Mouse (Mus musculus): Measurements from ENCODE around the gene AU040320. TPM values are rescaled to one million over a fixed set of nuclear protein-coding genes. Genes with fewer than 3 reads are reported as not detected.

The AU040320 gene
- polyA plus RNA-seq, 1 experiment from 2014 or later: 6.4 TPM

GRCm38 (mm10) chr4:126769800-126770563, 16.6 kb downstream of the AU040320 start:
- no peak overlapping the region for H3K4me3 ChIP-seq (replicated peaks)
- no peaks in the 10 kb centered on the region for H3K27me3 ChIP-seq
- no peak overlapping the region for H3K4me2 ChIP-seq
- 58% methylated on average over 9 of the region's 9 CpGs for WGBS (ENCODE audit: insufficient replicate concordance)
- H3K36me3 ChIP-seq: no peaks in the 10 kb centered on the region
- no peak for DNase-seq
- H3K9ac ChIP-seq: no peak overlapping the region
- ATAC-seq (ENCODE audit: low read depth): peak; percentile 65
- peaks cover 23% of the 10 kb centered on the region for H3K4me1 ChIP-seq (replicated peaks)
- H3K27ac ChIP-seq: no peak overlapping the region
- no peaks in the 10 kb centered on the region for H3K9me3 ChIP-seq (replicated peaks)

- no peak for DNase-seq
- Histone ChIP-seq H3K4me3 (replicated peaks) (no peak overlapping the region), H3K4me2 (no peak overlapping the region), H3K27me3 (no peaks in the 10 kb centered on the region), H3K27ac (no peak overlapping the region), H3K4me1 (replicated peaks) (peaks cover 23% of the 10 kb centered on the region), H3K9ac (no peak overlapping the region), H3K9me3 (replicated peaks) (no peaks in the 10 kb centered on the region), H3K36me3 (no peaks in the 10 kb centered on the region)
- no peak for ATAC-seq (ENCODE audit: low read depth)
- WGBS (ENCODE audit: insufficient replicate concordance): 75% methylated on average over 4 of the region's 4 CpGs
Measured at GRCm38 (mm10) chr4:126770831-126771230, 17.5 kb downstream of the AU040320 start.

GRCm38 (mm10) chr4:126773871-126774270, 20.5 kb downstream of the AU040320 start:
- Histone ChIP-seq H3K27ac (no peak overlapping the region), H3K27me3 (no peaks in the 10 kb centered on the region), H3K4me2 (no peak overlapping the region), H3K9ac (no peak overlapping the region), H3K4me3 (replicated peaks) (no peak overlapping the region), H3K9me3 (replicated peaks) (no peaks in the 10 kb centered on the region), H3K4me1 (replicated peaks) (peaks cover 23% of the 10 kb centered on the region), H3K36me3 (no peaks in the 10 kb centered on the region)
- no peak for DNase-seq
- WGBS (ENCODE audit: insufficient replicate concordance): 73% methylated on average over 6 of the region's 6 CpGs
- ATAC-seq (ENCODE audit: low read depth): no peak

- ATAC-seq (ENCODE audit: low read depth): no peak
- no peak overlapping the region for H3K4me2 ChIP-seq
- 65% methylated on average over 1 of the region's 1 CpGs for WGBS (ENCODE audit: insufficient replicate concordance)
- no peak overlapping the region for H3K9ac ChIP-seq
- H3K27ac ChIP-seq: no peak overlapping the region
- H3K27me3 ChIP-seq: no peaks in the 10 kb centered on the region
- H3K36me3 ChIP-seq: no peaks in the 10 kb centered on the region
- H3K4me3 ChIP-seq (replicated peaks): no peak overlapping the region
- no peaks in the 10 kb centered on the region for H3K9me3 ChIP-seq (replicated peaks)
- no peak for DNase-seq
- peaks cover 10% of the 10 kb centered on the region; the same call in 1 of the 2 replicates for H3K4me1 ChIP-seq (replicated peaks)
Measured at GRCm38 (mm10) chr4:126775182-126775581, 21.8 kb downstream of the AU040320 start.

GRCm38 (mm10) chr4:126779148-126779581, 25.8 kb downstream of the AU040320 start:
- no peak overlapping the region for H3K4me2 ChIP-seq
- H3K36me3 ChIP-seq: no peaks in the 10 kb centered on the region
- no peak overlapping the region for H3K4me3 ChIP-seq (replicated peaks)
- H3K27ac ChIP-seq: no peak overlapping the region
- no peaks in the 10 kb centered on the region for H3K9me3 ChIP-seq (replicated peaks)
- no peaks in the 10 kb centered on the region for H3K27me3 ChIP-seq
- ATAC-seq (ENCODE audit: low read depth): no peak
- 68% methylated on average over 8 of the region's 8 CpGs for WGBS (ENCODE audit: insufficient replicate concordance)
- no peak for DNase-seq
- no peak overlapping the region for H3K9ac ChIP-seq
- H3K4me1 ChIP-seq (replicated peaks): no peaks in the 10 kb centered on the region

- no peak overlapping the region for H3K9ac ChIP-seq
- H3K27me3 ChIP-seq: no peaks in the 10 kb centered on the region
- 79% methylated on average over 12 of the region's 12 CpGs for WGBS (ENCODE audit: insufficient replicate concordance)
- H3K4me3 ChIP-seq (replicated peaks): no peak overlapping the region
- H3K4me1 ChIP-seq (replicated peaks): no peaks in the 10 kb centered on the region
- DNase-seq: no peak
- no peaks in the 10 kb centered on the region for H3K9me3 ChIP-seq (replicated peaks)
- H3K27ac ChIP-seq: no peak overlapping the region
- H3K36me3 ChIP-seq: no peaks in the 10 kb centered on the region
- no peak for ATAC-seq (ENCODE audit: low read depth)
- no peak overlapping the region for H3K4me2 ChIP-seq
Measured at GRCm38 (mm10) chr4:126779826-126780775, 26.8 kb downstream of the AU040320 start.

GRCm38 (mm10) chr4:126781871-126782270, 28.5 kb downstream of the AU040320 start:
- Histone ChIP-seq H3K4me1 (replicated peaks) (no peaks in the 10 kb centered on the region), H3K27me3 (no peaks in the 10 kb centered on the region), H3K36me3 (no peaks in the 10 kb centered on the region), H3K4me2 (no peak overlapping the region), H3K4me3 (replicated peaks) (no peak overlapping the region), H3K9me3 (replicated peaks) (no peaks in the 10 kb centered on the region), H3K27ac (no peak overlapping the region), H3K9ac (no peak overlapping the region)
- no peak for ATAC-seq (ENCODE audit: low read depth)
- DNase-seq: no peak
- WGBS (ENCODE audit: insufficient replicate concordance): 70% methylated on average over 3 of the region's 3 CpGs

- H3K4me2 ChIP-seq: no peak overlapping the region
- 82% methylated on average over 8 of the region's 8 CpGs for WGBS (ENCODE audit: insufficient replicate concordance)
- no peak overlapping the region for H3K27ac ChIP-seq
- no peak for ATAC-seq (ENCODE audit: low read depth)
- no peaks in the 10 kb centered on the region for H3K4me1 ChIP-seq (replicated peaks)
- no peak for DNase-seq
- H3K9ac ChIP-seq: no peak overlapping the region
- H3K27me3 ChIP-seq: no peaks in the 10 kb centered on the region
- H3K36me3 ChIP-seq: no peaks in the 10 kb centered on the region
- no peak overlapping the region for H3K4me3 ChIP-seq (replicated peaks)
- H3K9me3 ChIP-seq (replicated peaks): no peaks in the 10 kb centered on the region
Measured at GRCm38 (mm10) chr4:126782512-126782911, 29.2 kb downstream of the AU040320 start.

- WGBS (ENCODE audit: insufficient replicate concordance): 69% methylated on average over 8 of the region's 8 CpGs
- no peaks in the 10 kb centered on the region for H3K9me3 ChIP-seq (replicated peaks)
- no peak for ATAC-seq (ENCODE audit: low read depth)
Measured at GRCm38 (mm10) chr4:126782996-126783395, 29.7 kb downstream of the AU040320 start.

GRCm38 (mm10) chr4:126792341-126793102, 39.2 kb downstream of the AU040320 start:
- Histone ChIP-seq H3K4me3 (replicated peaks) (no peak overlapping the region), H3K9ac (no peak overlapping the region), H3K27me3 (no peaks in the 10 kb centered on the region), H3K9me3 (replicated peaks) (no peaks in the 10 kb centered on the region), H3K27ac (no peak overlapping the region), H3K4me2 (no peak overlapping the region), H3K36me3 (peaks cover 18% of the 10 kb centered on the region), H3K4me1 (replicated peaks) (no peaks in the 10 kb centered on the region)
- ATAC-seq (ENCODE audit: low read depth): no peak
- no peak for DNase-seq
- 84% methylated on average over 7 of the region's 7 CpGs for WGBS (ENCODE audit: insufficient replicate concordance)

More at GRCm38 (mm10) chr4:126782996-126783395, 29.7 kb downstream of the AU040320 start:
- Histone ChIP-seq H3K36me3 (no peaks in the 10 kb centered on the region), H3K27me3 (no peaks in the 10 kb centered on the region), H3K4me3 (replicated peaks) (no peak overlapping the region), H3K4me1 (replicated peaks) (no peaks in the 10 kb centered on the region), H3K4me2 (no peak overlapping the region), H3K27ac (no peak overlapping the region), H3K9ac (no peak overlapping the region)
- DNase-seq: no peak

GRCm38 (mm10) chr4:126802174-126802573, 48.8 kb downstream of the AU040320 start:
- Histone ChIP-seq H3K9me3 (replicated peaks) (no peaks in the 10 kb centered on the region), H3K36me3 (no peaks in the 10 kb centered on the region), H3K4me2 (no peak overlapping the region), H3K4me3 (replicated peaks) (no peak overlapping the region), H3K27me3 (no peaks in the 10 kb centered on the region), H3K4me1 (replicated peaks) (peaks cover 38% of the 10 kb centered on the region), H3K27ac (no peak overlapping the region), H3K9ac (no peak overlapping the region)
- DNase-seq: no peak
- 77% methylated on average over 8 of the region's 8 CpGs for WGBS (ENCODE audit: insufficient replicate concordance)
- no peak for ATAC-seq (ENCODE audit: low read depth)

Data from liver, embryonic 13.5 days (tissue).